Mouse (Mus musculus) kidney, adult 2 months (tissue): ENCODE measurements at regions not wholly inside any gene's neighbourhood (a gene's known extent, or its start where the extent isn't known, plus 50 kb on each side); places are given as distances from the start of the nearest gene placed in this dataset.

Experiments used
- DNase-seq: peaks from one replicate; pipeline ENCODE4 v3.0.0; 2021
- H3K27ac ChIP-seq: fragments of 200-500 bp; 2 replicates; pipeline ENCODE4 v1.5.1; 2012; ENCODE audit warnings: low read depth, low read length, control low read depth, inconsistent platforms; ENCODE audit not compliant: insufficient read depth
- H3K27me3 ChIP-seq: fragments of 200-500 bp; replicated peaks from 2 replicates; pipeline ENCODE4 v1.6.1; 2012; ENCODE audit warnings: mild to moderate bottlenecking, moderate library complexity, low read length, inconsistent platforms; ENCODE audit not compliant: control insufficient read depth, insufficient read depth
- H3K36me3 ChIP-seq: fragments of 200-500 bp; 2 replicates; pipeline ENCODE4 v1.6.1; 2012; ENCODE audit warnings: mild to moderate bottlenecking, moderate library complexity, low read length, inconsistent platforms; ENCODE audit not compliant: control insufficient read depth, insufficient read depth
- H3K4me1 ChIP-seq: fragments of 200-500 bp; 2 replicates; pipeline ENCODE4 v1.6.1; 2011; ENCODE audit warnings: low read length; ENCODE audit not compliant: control insufficient read depth, insufficient read depth
- H3K4me3 ChIP-seq: fragments of 200-500 bp; 2 replicates; pipeline ENCODE4 v1.5.1; 2011; ENCODE audit warnings: mild to moderate bottlenecking, low read depth, low read length, control low read depth; ENCODE audit not compliant: insufficient read depth
- CTCF ChIP-seq: fragments of 200-500 bp; conservative IDR thresholded peaks from 2 replicates; pipeline ENCODE4 v1.5.1; 2011; ENCODE audit warnings: low read depth, mild to moderate bottlenecking, control low read depth, low read length, moderate library complexity, mixed read lengths; ENCODE audit not compliant: insufficient read depth, insufficient read length
- POLR2A ChIP-seq: fragments of 200-500 bp; IDR thresholded peaks from one replicate; pipeline ENCODE4 v1.6.1; 2011; ENCODE audit warnings: low read depth, low read length, control low read depth
- WGBS: fragments of 180-500 bp; shearing (Covaris S2); methylation state at CpG from one replicate; pipeline ENCODE4 v1.1.7; 2018; 5-methylcytosine and 5-hydroxymethylcytosine counted together

- Histone ChIP-seq H3K4me3 (no peak overlapping the region), H3K27ac (no peak overlapping the region), H3K27me3 (no peaks in the 10 kb centered on the region), H3K4me1 (no peaks in the 10 kb centered on the region), H3K36me3 (no peaks in the 10 kb centered on the region)
- WGBS = 48% methylated on average over 8 of the region's 8 CpGs
- TF ChIP-seq POLR2A = no peak
- no peak for TF ChIP-seq CTCF
- DNase-seq = no peak
These were observed 129.2 kb upstream of the Nabp1 start for GRCm38 (mm10) chr1:51607437-51607855.

GRCm38 (mm10) chr1:51602071-51602470, 123.8 kb upstream of the Nabp1 start:
- Histone ChIP-seq H3K27ac (no peak overlapping the region), H3K36me3 (no peaks in the 10 kb centered on the region), H3K4me1 (no peaks in the 10 kb centered on the region), H3K4me3 (no peak overlapping the region), H3K27me3 (no peaks in the 10 kb centered on the region)
- WGBS = 93% methylated on average over 6 of the region's 6 CpGs
- TF ChIP-seq CTCF (no peak), POLR2A (no peak)
- DNase-seq = no peak

- TF ChIP-seq POLR2A (no peak), CTCF (peak; percentile 51)
- Histone ChIP-seq H3K4me3 (no peak overlapping the region), H3K4me1 (no peaks in the 10 kb centered on the region), H3K27ac (no peak overlapping the region), H3K36me3 (no peaks in the 10 kb centered on the region), H3K27me3 (no peaks in the 10 kb centered on the region)
- WGBS = 21% methylated on average over 7 of the region's 7 CpGs
- peak; percentile 41 for DNase-seq
These were observed 122.2 kb upstream of the Nabp1 start for GRCm38 (mm10) chr1:51600425-51600824.

GRCm38 (mm10) chr1:51596935-51597820, 119.0 kb upstream of the Nabp1 start:
- Histone ChIP-seq H3K36me3 (no peaks in the 10 kb centered on the region), H3K27me3 (no peaks in the 10 kb centered on the region), H3K4me3 (no peak overlapping the region), H3K4me1 (no peaks in the 10 kb centered on the region), H3K27ac (no peak overlapping the region)
- TF ChIP-seq POLR2A (no peak), CTCF (peak; percentile 93)
- WGBS = 33% methylated on average over 18 of the region's 18 CpGs
- peak; percentile 88 for DNase-seq

- Histone ChIP-seq H3K4me3 (no peak overlapping the region), H3K4me1 (no peaks in the 10 kb centered on the region), H3K27me3 (no peaks in the 10 kb centered on the region), H3K36me3 (no peaks in the 10 kb centered on the region), H3K27ac (no peak overlapping the region)
- TF ChIP-seq POLR2A (no peak), CTCF (no peak)
- whole genome bisulfite sequencing = 84% methylated on average over 4 of the region's 4 CpGs
- DNase-seq = no peak
These were observed 116.4 kb upstream of the Nabp1 start for GRCm38 (mm10) chr1:51594666-51595065.

GRCm38 (mm10) chr1:51593621-51594441, 115.6 kb upstream of the Nabp1 start:
- Histone ChIP-seq H3K27ac (no peak overlapping the region), H3K4me3 (no peak overlapping the region), H3K4me1 (no peaks in the 10 kb centered on the region), H3K27me3 (no peaks in the 10 kb centered on the region), H3K36me3 (no peaks in the 10 kb centered on the region)
- TF ChIP-seq CTCF = no peak
- TF ChIP-seq POLR2A = no peak
- DNase-seq = no peak
- 59% methylated on average over 10 of the region's 10 CpGs for WGBS

- Histone ChIP-seq H3K4me3 (no peak overlapping the region), H3K27ac (no peak overlapping the region), H3K4me1 (no peaks in the 10 kb centered on the region), H3K36me3 (no peaks in the 10 kb centered on the region), H3K27me3 (no peaks in the 10 kb centered on the region)
- no peak for TF ChIP-seq POLR2A
- TF ChIP-seq CTCF = no peak
- no peak for DNase-seq
- 72% methylated on average over 4 of the region's 4 CpGs for WGBS
These were observed 113.7 kb upstream of the Nabp1 start for GRCm38 (mm10) chr1:51591886-51592285.
